Mouse (Mus musculus): ENCODE measurements around the gene Frmd4a. TPM values are rescaled to one million over a fixed set of nuclear protein-coding genes. Genes with fewer than 3 reads are reported as not detected.

Gene Frmd4a
- polyA plus RNA-seq, 1 experiment from 2014 or later = 6.6 TPM

- no peaks in the 10 kb centered on the region for H3K4me1 ChIP-seq (ENCODE audit: insufficient read depth)
- H3K27ac ChIP-seq (ENCODE audit: low read depth) = no peak overlapping the region
- no peaks in the 10 kb centered on the region for H3K9me3 ChIP-seq (ENCODE audit: low read length)
- TF ChIP-seq CTCF (IDR thresholded peaks at IDR 0.05; ENCODE audit: low read depth) = no peak
- TF ChIP-seq EP300 (IDR thresholded peaks at IDR 0.05; ENCODE audit: low read depth) = no peak
- no peaks in the 10 kb centered on the region for H3K36me3 ChIP-seq (replicated peaks; ENCODE audit: insufficient read depth, low read length)
- no peak overlapping the region for H3K4me2 ChIP-seq (ENCODE audit: low read depth, low read length)
- H3K27me3 ChIP-seq (ENCODE audit: insufficient read depth, low read length) = no peaks in the 10 kb centered on the region
- ATAC-seq (no peak), DNase-seq (no peak)
- 59% methylated on average over 6 of the region's 6 CpGs for WGBS (ENCODE audit: insufficient replicate concordance)
- no peak overlapping the region for H3K4me3 ChIP-seq (ENCODE audit: low read depth, low read length)
- no peak overlapping the region for H3K9ac ChIP-seq (replicated peaks)
Observed at GRCm38 (mm10) chr2:4368544-4368943, 351.0 kb downstream of the Frmd4a start.

- Histone ChIP-seq H3K9ac (replicated peaks) (no peak overlapping the region), H3K4me2 (ENCODE audit: low read depth, low read length) (no peak overlapping the region), H3K4me1 (ENCODE audit: insufficient read depth) (no peaks in the 10 kb centered on the region), H3K27ac (ENCODE audit: low read depth) (no peak overlapping the region), H3K27me3 (ENCODE audit: insufficient read depth, low read length) (no peaks in the 10 kb centered on the region), H3K4me3 (ENCODE audit: low read depth, low read length) (no peak overlapping the region), H3K36me3 (replicated peaks; ENCODE audit: insufficient read depth, low read length) (no peaks in the 10 kb centered on the region), H3K9me3 (ENCODE audit: low read length) (no peaks in the 10 kb centered on the region)
- DNase-seq (no peak), ATAC-seq (no peak)
- 85% methylated on average over 7 of the region's 7 CpGs for WGBS (ENCODE audit: insufficient replicate concordance)
- TF ChIP-seq CTCF (IDR thresholded peaks at IDR 0.05; ENCODE audit: low read depth) = no peak
- TF ChIP-seq EP300 (IDR thresholded peaks at IDR 0.05; ENCODE audit: low read depth) = no peak
Observed at GRCm38 (mm10) chr2:4370499-4370898, 353.0 kb downstream of the Frmd4a start.

DNA sequence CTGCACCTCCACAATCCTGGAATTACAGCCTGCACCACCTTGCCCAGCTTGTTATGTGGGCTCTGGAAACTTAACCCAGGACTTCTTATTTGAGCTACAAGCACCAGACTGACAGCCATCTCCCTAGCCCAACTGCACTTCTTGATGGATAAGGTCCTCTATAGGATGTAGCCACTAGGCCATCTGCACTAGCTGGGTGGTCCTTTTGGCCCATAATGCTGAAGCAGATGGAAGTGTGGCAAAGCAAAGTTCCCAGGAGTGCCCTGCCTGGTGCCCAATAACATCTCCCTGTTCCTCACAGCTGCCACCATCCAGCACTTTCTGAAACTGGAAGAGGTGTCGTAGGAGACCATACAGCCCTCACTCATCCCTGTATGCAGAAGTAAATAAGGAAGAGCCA lies 353.8 kb downstream of the Frmd4a start:
- H3K4me3 ChIP-seq (ENCODE audit: low read depth, low read length) = no peak overlapping the region
- TF ChIP-seq EP300 (IDR thresholded peaks at IDR 0.05; ENCODE audit: low read depth) (no peak), CTCF (IDR thresholded peaks at IDR 0.05; ENCODE audit: low read depth) (no peak)
- H3K9ac ChIP-seq (replicated peaks) = no peak overlapping the region
- H3K4me2 ChIP-seq (ENCODE audit: low read depth, low read length) = no peak overlapping the region
- no peak overlapping the region for H3K27ac ChIP-seq (ENCODE audit: low read depth)
- no peaks in the 10 kb centered on the region for H3K36me3 ChIP-seq (replicated peaks; ENCODE audit: insufficient read depth, low read length)
- ATAC-seq (no peak), DNase-seq (no peak)
- WGBS (ENCODE audit: insufficient replicate concordance) = 77% methylated on average over 1 of the region's 1 CpGs
- H3K27me3 ChIP-seq (ENCODE audit: insufficient read depth, low read length) = no peaks in the 10 kb centered on the region
- H3K9me3 ChIP-seq (ENCODE audit: low read length) = no peaks in the 10 kb centered on the region
- H3K4me1 ChIP-seq (ENCODE audit: insufficient read depth) = no peaks in the 10 kb centered on the region

DNA sequence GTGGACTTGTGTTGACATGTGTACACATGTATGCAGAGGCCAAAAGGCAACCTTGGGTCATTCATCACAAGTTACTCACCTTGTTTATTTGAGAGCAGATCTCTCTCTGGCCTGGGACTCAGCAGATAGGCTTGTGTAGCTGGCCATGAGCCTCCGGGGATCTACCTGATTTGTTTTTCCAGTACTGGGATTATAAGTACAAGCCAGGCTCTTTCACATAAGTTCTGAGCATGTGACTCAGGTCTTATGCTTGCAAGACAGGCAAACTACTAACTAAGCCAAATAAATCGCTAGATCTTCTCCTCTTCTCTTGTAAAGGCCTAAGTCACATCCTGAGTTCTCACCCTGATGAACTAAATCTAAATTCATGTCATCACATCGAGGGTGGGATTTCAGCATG lies 361.3 kb downstream of the Frmd4a start:
- no peak for ATAC-seq
- Histone ChIP-seq H3K27ac (ENCODE audit: low read depth) (no peak overlapping the region), H3K36me3 (replicated peaks; ENCODE audit: insufficient read depth, low read length) (no peaks in the 10 kb centered on the region), H3K9me3 (ENCODE audit: low read length) (no peaks in the 10 kb centered on the region), H3K4me1 (ENCODE audit: insufficient read depth) (no peaks in the 10 kb centered on the region), H3K4me2 (ENCODE audit: low read depth, low read length) (no peak overlapping the region), H3K9ac (replicated peaks) (no peak overlapping the region), H3K4me3 (ENCODE audit: low read depth, low read length) (no peak overlapping the region), H3K27me3 (ENCODE audit: insufficient read depth, low read length) (no peaks in the 10 kb centered on the region)
- DNase-seq = no peak
- TF ChIP-seq EP300 (IDR thresholded peaks at IDR 0.05; ENCODE audit: low read depth) (no peak), CTCF (IDR thresholded peaks at IDR 0.05; ENCODE audit: low read depth) (no peak)
- WGBS (ENCODE audit: insufficient replicate concordance) = 74% methylated on average over 3 of the region's 3 CpGs

- H3K27me3 ChIP-seq (ENCODE audit: insufficient read depth, low read length) = no peaks in the 10 kb centered on the region
- H3K27ac ChIP-seq (ENCODE audit: low read depth) = no peak overlapping the region
- 80% methylated on average over 6 of the region's 6 CpGs for WGBS (ENCODE audit: insufficient replicate concordance)
- DNase-seq (no peak), ATAC-seq (no peak)
- no peaks in the 10 kb centered on the region for H3K4me1 ChIP-seq (ENCODE audit: insufficient read depth)
- H3K36me3 ChIP-seq (replicated peaks; ENCODE audit: insufficient read depth, low read length) = no peaks in the 10 kb centered on the region
- TF ChIP-seq EP300 (IDR thresholded peaks at IDR 0.05; ENCODE audit: low read depth) (no peak), CTCF (IDR thresholded peaks at IDR 0.05; ENCODE audit: low read depth) (no peak)
- no peak overlapping the region for H3K4me2 ChIP-seq (ENCODE audit: low read depth, low read length)
- H3K9me3 ChIP-seq (ENCODE audit: low read length) = no peaks in the 10 kb centered on the region
- H3K4me3 ChIP-seq (ENCODE audit: low read depth, low read length) = no peak overlapping the region
- H3K9ac ChIP-seq (replicated peaks) = no peak overlapping the region
Observed at GRCm38 (mm10) chr2:4380435-4380834, 362.9 kb downstream of the Frmd4a start.

- Histone ChIP-seq H3K9ac (replicated peaks) (no peak overlapping the region), H3K4me2 (ENCODE audit: low read depth, low read length) (no peak overlapping the region), H3K36me3 (replicated peaks; ENCODE audit: insufficient read depth, low read length) (no peaks in the 10 kb centered on the region), H3K9me3 (ENCODE audit: low read length) (no peaks in the 10 kb centered on the region), H3K27ac (ENCODE audit: low read depth) (no peak overlapping the region), H3K27me3 (ENCODE audit: insufficient read depth, low read length) (no peaks in the 10 kb centered on the region), H3K4me3 (ENCODE audit: low read depth, low read length) (no peak overlapping the region), H3K4me1 (ENCODE audit: insufficient read depth) (no peaks in the 10 kb centered on the region)
- TF ChIP-seq EP300 (IDR thresholded peaks at IDR 0.05; ENCODE audit: low read depth) (no peak), CTCF (IDR thresholded peaks at IDR 0.05; ENCODE audit: low read depth) (no peak)
- DNase-seq (no peak), ATAC-seq (no peak)
- 77% methylated on average over 5 of the region's 5 CpGs for WGBS (ENCODE audit: insufficient replicate concordance)
Observed at GRCm38 (mm10) chr2:4380926-4381325, 363.4 kb downstream of the Frmd4a start.

DNA sequence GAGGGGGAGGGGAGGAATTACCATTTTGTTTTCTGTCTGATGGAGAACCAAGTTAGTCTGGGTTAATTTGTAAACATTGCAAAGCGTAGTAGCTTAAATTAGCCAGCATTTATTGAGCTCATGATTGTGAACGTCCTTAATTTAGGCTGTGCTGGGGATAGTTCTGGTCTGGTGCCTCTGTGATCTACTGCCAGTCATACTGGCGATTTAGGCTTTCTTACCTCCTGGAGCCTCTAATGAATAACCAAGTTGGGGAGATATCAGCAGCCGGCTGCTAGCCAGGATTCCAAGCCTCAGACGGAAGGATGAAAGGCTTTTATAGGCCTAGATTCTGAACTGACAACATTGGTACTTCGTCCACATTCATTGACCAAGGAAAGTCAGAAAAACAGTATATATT lies 369.0 kb downstream of the Frmd4a start:
- Histone ChIP-seq H3K4me1 (ENCODE audit: insufficient read depth) (peaks cover 6% of the 10 kb centered on the region; the same call in 1 of the 2 replicates), H3K4me2 (ENCODE audit: low read depth, low read length) (no peak overlapping the region), H3K9ac (replicated peaks) (no peak overlapping the region), H3K4me3 (ENCODE audit: low read depth, low read length) (no peak overlapping the region), H3K9me3 (ENCODE audit: low read length) (no peaks in the 10 kb centered on the region), H3K27ac (ENCODE audit: low read depth) (no peak overlapping the region), H3K27me3 (ENCODE audit: insufficient read depth, low read length) (no peaks in the 10 kb centered on the region), H3K36me3 (replicated peaks; ENCODE audit: insufficient read depth, low read length) (no peaks in the 10 kb centered on the region)
- 57% methylated on average over 6 of the region's 6 CpGs for WGBS (ENCODE audit: insufficient replicate concordance)
- no peak for TF ChIP-seq CTCF (IDR thresholded peaks at IDR 0.05; ENCODE audit: low read depth)
- no peak for TF ChIP-seq EP300 (IDR thresholded peaks at IDR 0.05; ENCODE audit: low read depth)
- DNase-seq (no peak), ATAC-seq (no peak)

Measured in liver, postnatal 0 days (tissue).